Mouse (Mus musculus) adrenal gland, postnatal 4 days (tissue): Measurements from ENCODE around the gene Olfr736. TPM values are rescaled to one million over a fixed set of nuclear protein-coding genes. Genes with fewer than 3 reads are reported as not detected.

Experiments
- DNase-seq, 2 experiments: peaks; one replicate each; pipeline ENCODE4 v3.0.0; 2021 to 2022; ENCODE audit warnings: low spot score in 2 of 2, mixed read lengths in 2 of 2
- long read RNA-seq, 2 experiments: library from polyadenylated mRNA; stranded (forward); transcript quantifications; one replicate each; pipeline ENCODE4 v2.0.0; 2021
- total RNA-seq, 2 experiments: library from RNA; stranded (reverse); gene quantifications; 2 replicates each; pipeline ENCODE4 v1.2.3; 2021

Olfr736 gene
- total RNA-seq, result not detected
- long read RNA-seq, experiment 1, result 0 reads
- long read RNA-seq, experiment 2, result 0 reads

- no peak for DNase-seq
Measured at GRCm38 (mm10) chr14:50380863-50381262, at the start of gene Olfr736. Gene Olfr736 (plus strand): TSS chr14:50381163.

- no peak for DNase-seq
Measured at GRCm38 (mm10) chr14:50348796-50349195, 32.2 kb upstream of the Olfr736 start, which contains the start of gene Olfr735. Gene Olfr735 (minus strand): TSS chr14:50348872.

- peak in 1 of 2 experiments; percentile 5 for DNase-seq
Measured at GRCm38 (mm10) chr14:50352438-50352837, 28.5 kb upstream of the Olfr736 start.

- DNase-seq, result no peak
Measured at GRCm38 (mm10) chr14:50356725-50357124, 24.2 kb upstream of the Olfr736 start.

GRCm38 (mm10) chr14:50357593-50357992 lies 23.4 kb upstream of the Olfr736 start, which contains the start of gene Tlr11:
Gene Tlr11 (plus strand): TSS chr14:50357914.
- DNase-seq, result no peak

GRCm38 (mm10) chr14:50360480-50360879 lies 20.5 kb upstream of the Olfr736 start:
- no peak for DNase-seq

GRCm38 (mm10) chr14:50363561-50363960 lies 17.4 kb upstream of the Olfr736 start:
- DNase-seq, result no peak

- DNase-seq, result no peak
Measured at GRCm38 (mm10) chr14:50407268-50407667, 26.3 kb downstream of the Olfr736 start, which contains the start of gene Olfr738. Gene Olfr738 (plus strand): TSS chr14:50407568.

- no peak for DNase-seq
Measured at GRCm38 (mm10) chr14:50418326-50418725, 37.4 kb downstream of the Olfr736 start, which contains the start of gene Olfr739. Gene Olfr739 (plus strand): TSS chr14:50418626.

Other genes starting within 250 kb of the Olfr736 start
- gene Olfr728, start 238.5 kb upstream of the Olfr736 start, total RNA-seq, result not detected
- not detected for gene Olfr729, start 228.3 kb upstream of the Olfr736 start, total RNA-seq
- not detected for gene Olfr730, start 193.0 kb upstream of the Olfr736 start, total RNA-seq
- not detected for gene Olfr731, start 139.3 kb upstream of the Olfr736 start, total RNA-seq
- gene Olfr732, start 97.0 kb upstream of the Olfr736 start, total RNA-seq, result not detected
- gene Olfr733, start 79.6 kb upstream of the Olfr736 start, total RNA-seq, result not detected
- not detected for gene Olfr734, start 54.4 kb upstream of the Olfr736 start, total RNA-seq
- not detected for gene Olfr735, start 32.3 kb upstream of the Olfr736 start, total RNA-seq
- gene Tlr11, start 23.2 kb upstream of the Olfr736 start, total RNA-seq, result under 1 TPM in 1 of 2 experiments, not detected in 1; 0.23 TPM
- gene Olfr738, start 26.4 kb downstream of the Olfr736 start, total RNA-seq, result not detected
- not detected for gene Olfr739, start 37.5 kb downstream of the Olfr736 start, total RNA-seq
- not detected for gene Olfr740, start 64.4 kb downstream of the Olfr736 start, total RNA-seq
- gene Olfr741, start 91.6 kb downstream of the Olfr736 start, total RNA-seq, result not detected
- gene Olfr742, start 122.4 kb downstream of the Olfr736 start, total RNA-seq, result not detected
- not detected for gene Olfr743, start 140.7 kb downstream of the Olfr736 start, total RNA-seq
- gene Olfr744, start 233.7 kb downstream of the Olfr736 start, total RNA-seq, result not detected